Mouse (Mus musculus): ENCODE measurements around the gene Dolk.

- TF ChIP-seq CTCF (IDR thresholded peaks at IDR 0.05; ENCODE audit: low read depth) (no peak), EP300 (IDR thresholded peaks at IDR 0.05; ENCODE audit: low read depth) (no peak)
These were observed 38.5 kb downstream of the Dolk start for GRCm38 (mm10) chr2:30247681-30248080.
